Mouse (Mus musculus) C2C12 (cell line): Measurements from ENCODE around the gene Specc1. TPM values are rescaled to one million over a fixed set of nuclear protein-coding genes. Genes with fewer than 3 reads are reported as not detected.

Experiments used
- H3K27me3 ChIP-seq: one replicate; pipeline ENCODE4 v1.6.1; 2011; ENCODE audit not compliant: control insufficient read depth, insufficient read depth, insufficient read length
- H3K36me3 ChIP-seq: one replicate; pipeline ENCODE4 v1.6.1; 2011; ENCODE audit not compliant: control insufficient read depth, insufficient read depth
- H3K4me3 ChIP-seq: one replicate; pipeline ENCODE4 v1.5.1; 2011; ENCODE audit warnings: mild to moderate bottlenecking, control low read depth; ENCODE audit not compliant: poor library complexity, insufficient read depth, severe bottlenecking
- H3K79me2 ChIP-seq: one replicate; pipeline ENCODE4 v1.6.1; 2011; ENCODE audit not compliant: control insufficient read depth, insufficient read depth
- H3K79me3 ChIP-seq: one replicate; pipeline ENCODE4 v1.6.1; 2011; ENCODE audit warnings: low read depth, control low read depth
- H3ac ChIP-seq: one replicate; pipeline ENCODE3; 2011; ENCODE audit warnings: low read depth; ENCODE audit not compliant: control insufficient read depth, insufficient read length
- CEBPB ChIP-seq: IDR thresholded peaks from one replicate; pipeline ENCODE4 v1.6.1; 2011; ENCODE audit warnings: low read depth, mild to moderate bottlenecking, control low read depth, moderate library complexity
- CTCF ChIP-seq: IDR thresholded peaks from one replicate; pipeline ENCODE4 v1.5.1; 2011; ENCODE audit not compliant: control insufficient read depth, insufficient read depth, insufficient read length
- FOSL1 ChIP-seq: IDR thresholded peaks from one replicate; pipeline ENCODE4 v1.8.0; 2011; ENCODE audit warnings: mild to moderate bottlenecking, low read length; ENCODE audit not compliant: poor library complexity, insufficient read depth, severe bottlenecking
- MAX ChIP-seq: IDR thresholded peaks from one replicate; pipeline ENCODE4 v1.6.1; 2011; ENCODE audit warnings: mild to moderate bottlenecking, control low read depth
- MYOD1 ChIP-seq: IDR thresholded peaks from one replicate; pipeline ENCODE4 v1.6.1; 2011; ENCODE audit warnings: low read depth; ENCODE audit not compliant: control insufficient read depth, insufficient read length
- MYOG ChIP-seq: IDR thresholded peaks from one replicate; pipeline ENCODE4 v1.6.1; 2011; ENCODE audit not compliant: control insufficient read depth, insufficient read length; ENCODE audit errors: extremely low read depth
- USF1 ChIP-seq: IDR thresholded peaks from one replicate; pipeline ENCODE4 v1.6.1; 2011; ENCODE audit warnings: low read depth, mild to moderate bottlenecking, control low read depth, moderate library complexity
- polyA plus RNA-seq: library from polyadenylated mRNA; unstranded; fragments of >200 nt; fragmentation: generic; extraction: Trizol; gene quantifications from one replicate; pipeline ENCODE4 v1.2.1, GENCODE M21; 2012; ENCODE audit warnings: missing spikeins

Gene Specc1
- polyA plus RNA-seq, 1 experiment: 59.2 TPM

DNA sequence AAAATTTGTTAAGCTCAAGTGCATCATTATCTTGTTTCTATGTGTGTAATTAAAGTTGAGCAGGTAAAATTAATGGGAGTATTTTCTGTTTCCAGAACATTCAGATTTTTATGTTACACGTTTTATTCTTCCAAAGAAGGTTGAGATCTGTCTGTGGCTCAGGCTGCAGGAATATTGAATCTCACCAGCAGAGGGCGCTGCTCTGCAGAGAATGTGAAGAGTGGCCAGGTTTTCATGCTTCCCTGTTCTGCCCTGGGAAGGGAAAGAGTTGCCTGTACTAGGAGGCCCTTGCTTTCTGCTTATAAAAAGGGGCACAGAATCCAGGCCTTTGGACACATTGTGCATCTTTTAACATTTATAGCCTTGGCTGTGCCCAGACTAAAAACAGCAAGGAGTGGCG lies 171.1 kb downstream of the Specc1 start:
- Histone ChIP-seq H3K27me3 (no peaks in the 10 kb centered on the region), H3K36me3 (peaks cover 71% of the 10 kb centered on the region), H3ac (no peak overlapping the region), H3K79me2 (peaks cover 94% of the 10 kb centered on the region), H3K79me3 (peaks cover 61% of the 10 kb centered on the region), H3K4me3 (no peak overlapping the region)
- TF ChIP-seq USF1 (no peak), CTCF (peak; percentile 46)

DNA sequence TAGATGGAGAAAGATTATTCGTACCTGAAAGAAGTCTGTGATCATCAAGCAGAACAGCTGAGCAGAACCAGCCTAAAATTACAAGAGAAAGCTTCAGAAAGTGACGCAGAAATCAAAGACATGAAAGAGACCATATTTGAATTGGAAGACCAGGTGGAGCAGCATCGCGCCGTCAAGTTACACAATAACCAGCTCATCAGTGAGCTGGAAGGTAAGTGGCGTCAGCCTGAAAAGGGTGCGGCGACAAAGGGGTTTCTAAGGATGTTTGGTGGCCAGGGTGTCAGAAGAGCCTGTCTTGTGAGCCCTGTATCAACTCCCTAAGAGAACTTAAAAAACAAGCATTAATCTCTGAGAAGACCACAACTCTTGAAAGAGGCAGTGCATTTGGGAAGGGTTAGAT lies 171.6 kb downstream of the Specc1 start:
- H3K79me3 ChIP-seq: peaks cover 57% of the 10 kb centered on the region
- TF ChIP-seq MAX: no peak
- TF ChIP-seq MYOG: no peak
- TF ChIP-seq FOSL1: no peak
- TF ChIP-seq CEBPB: no peak
- TF ChIP-seq CTCF: no peak
- no peak for TF ChIP-seq USF1
- no peak for TF ChIP-seq MYOD1

DNA sequence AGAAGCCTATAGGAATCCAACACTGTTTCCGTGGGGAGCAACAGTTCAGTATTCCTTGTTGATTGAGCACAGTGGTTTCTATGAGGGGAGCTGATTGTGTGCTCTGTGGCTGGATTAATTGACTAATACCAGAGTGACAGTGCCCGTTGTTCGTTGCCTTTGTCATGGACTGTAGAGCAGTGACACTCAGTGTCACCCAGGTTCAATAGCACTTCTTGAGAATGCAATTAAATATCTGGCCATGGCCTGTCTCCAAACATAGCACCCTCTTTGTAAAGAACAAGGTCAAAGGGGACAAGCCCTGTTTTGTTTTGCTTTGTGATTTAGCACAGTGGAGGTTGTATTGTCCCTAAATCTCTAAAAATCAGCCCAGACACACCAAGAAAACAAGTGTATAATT lies 173.6 kb downstream of the Specc1 start:
- H3K36me3 ChIP-seq: peaks cover 73% of the 10 kb centered on the region
- no peak overlapping the region for H3K4me3 ChIP-seq
- TF ChIP-seq CTCF (no peak), USF1 (no peak), MYOD1 (no peak), MAX (no peak), CEBPB (no peak), FOSL1 (no peak), MYOG (no peak)
- peaks cover 37% of the 10 kb centered on the region for H3K79me3 ChIP-seq
- peaks cover 84% of the 10 kb centered on the region for H3K79me2 ChIP-seq
- no peaks in the 10 kb centered on the region for H3K27me3 ChIP-seq
- no peak overlapping the region for H3ac ChIP-seq

More for the DNA sequence above, 171.6 kb downstream of the Specc1 start:
- H3K79me2 ChIP-seq: peaks cover 89% of the 10 kb centered on the region
- no peak overlapping the region for H3ac ChIP-seq
- H3K27me3 ChIP-seq: no peaks in the 10 kb centered on the region
- H3K4me3 ChIP-seq: no peak overlapping the region
- peaks cover 71% of the 10 kb centered on the region for H3K36me3 ChIP-seq

DNA sequence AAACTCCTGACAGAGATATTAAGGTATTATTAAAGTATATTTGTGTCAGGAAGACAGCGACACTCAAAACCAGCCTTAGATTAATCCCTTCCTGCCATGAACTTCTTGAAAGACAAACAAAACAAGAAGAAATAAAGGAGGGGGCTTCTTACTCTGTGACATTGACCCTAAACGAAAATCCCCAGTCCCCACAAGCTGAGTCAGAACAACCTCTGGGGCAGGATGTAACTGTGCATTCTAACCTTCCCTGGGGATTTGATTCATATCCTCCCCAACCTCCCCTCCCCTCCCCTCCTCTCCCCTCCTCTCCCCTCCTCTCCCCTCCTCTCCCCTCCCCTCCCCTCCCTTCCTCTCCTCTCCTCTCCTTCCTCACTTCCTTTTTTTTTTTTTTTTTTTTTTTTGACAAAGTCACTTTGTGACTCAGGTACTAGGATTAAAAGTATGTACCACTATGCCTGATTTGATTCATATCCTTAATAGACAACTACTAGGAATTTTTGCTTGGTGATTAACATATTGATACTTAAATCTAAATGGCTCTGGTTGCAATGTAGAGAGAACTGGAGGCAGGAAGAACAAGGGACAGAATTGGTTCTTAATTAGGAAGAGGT lies 174.2 kb downstream of the Specc1 start:
- H3ac ChIP-seq: no peak overlapping the region
- H3K36me3 ChIP-seq: peaks cover 77% of the 10 kb centered on the region
- peaks cover 31% of the 10 kb centered on the region for H3K79me3 ChIP-seq

DNA sequence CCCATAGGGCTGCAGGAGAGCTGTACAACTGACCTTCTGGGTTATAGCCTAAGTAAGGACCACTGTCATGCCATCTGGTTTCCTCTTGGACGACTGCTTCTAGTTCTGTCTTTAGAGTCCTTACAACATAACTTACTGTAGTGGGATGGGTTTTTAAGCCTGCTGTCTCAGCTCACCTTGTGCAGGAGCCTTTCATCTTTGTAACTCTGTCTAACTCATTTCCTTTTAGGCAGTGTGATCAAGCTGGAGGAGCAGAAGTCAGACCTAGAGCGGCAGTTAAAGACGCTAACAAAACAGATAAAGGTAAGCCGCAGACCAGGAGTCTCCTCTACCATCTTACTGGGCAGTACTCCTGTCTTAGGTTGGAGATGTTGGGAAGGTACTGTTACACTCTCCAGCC lies 175.0 kb downstream of the Specc1 start:
- no peaks in the 10 kb centered on the region for H3K27me3 ChIP-seq
- H3ac ChIP-seq: no peak overlapping the region
- H3K79me2 ChIP-seq: peaks cover 84% of the 10 kb centered on the region
- H3K4me3 ChIP-seq: no peak overlapping the region
- H3K79me3 ChIP-seq: peaks cover 27% of the 10 kb centered on the region
- no peak for TF ChIP-seq MAX
- TF ChIP-seq FOSL1: no peak
- no peak for TF ChIP-seq MYOG
- TF ChIP-seq MYOD1: no peak
- TF ChIP-seq CTCF: no peak
- no peak for TF ChIP-seq CEBPB
- no peak for TF ChIP-seq USF1
- H3K36me3 ChIP-seq: peaks cover 85% of the 10 kb centered on the region

More for the DNA sequence above, 174.2 kb downstream of the Specc1 start:
- Histone ChIP-seq H3K79me2 (peaks cover 84% of the 10 kb centered on the region), H3K27me3 (no peaks in the 10 kb centered on the region), H3K4me3 (no peak overlapping the region)
- TF ChIP-seq MYOD1 (no peak), MAX (no peak), CEBPB (no peak), USF1 (no peak), CTCF (no peak), MYOG (no peak), FOSL1 (no peak)

DNA sequence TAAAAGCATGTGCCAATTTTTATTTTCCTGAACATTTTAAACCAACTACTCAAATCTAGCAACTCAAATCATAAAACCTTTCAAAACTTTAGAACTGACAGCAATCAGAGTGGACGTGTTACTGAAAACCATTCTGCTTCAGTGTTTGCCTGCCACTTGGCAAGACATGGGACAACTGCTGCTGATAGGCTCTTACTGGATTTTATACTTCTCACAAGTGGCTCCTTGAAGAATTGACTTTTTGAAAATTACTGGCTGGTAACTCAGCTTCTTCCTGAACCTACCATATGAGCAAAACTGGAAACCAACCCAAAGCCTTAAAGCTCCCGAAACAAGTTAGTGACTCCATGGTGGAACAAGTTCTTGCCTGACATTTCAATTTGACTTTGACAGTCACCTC lies 177.6 kb downstream of the Specc1 start:
- Histone ChIP-seq H3K4me3 (no peak overlapping the region), H3K79me2 (peaks cover 76% of the 10 kb centered on the region), H3ac (no peak overlapping the region), H3K79me3 (peaks cover 10% of the 10 kb centered on the region), H3K36me3 (peaks cover 96% of the 10 kb centered on the region), H3K27me3 (no peaks in the 10 kb centered on the region)
- TF ChIP-seq MAX (no peak), MYOD1 (no peak)
